Mouse (Mus musculus) spleen, adult 12 weeks (tissue): Measurements from ENCODE around the gene Cygb.

Experiments
- DNase-seq: peaks from one replicate; pipeline ENCODE4 v3.0.0; 2022; ENCODE audit warnings: low spot score

The Cygb gene

GRCm38 (mm10) chr11:116656348-116657191, 2.5 kb upstream of the Cygb start:
- DNase-seq, result no peak

GRCm38 (mm10) chr11:116653709-116654221, 348 bp downstream of the Cygb start:
- DNase-seq, result no peak

- no peak for DNase-seq
Observed at GRCm38 (mm10) chr11:116653234-116653633, 879 bp downstream of the Cygb start, which contains the start of gene Prcd. Gene Prcd (plus strand): TSS chr11:116653534.

- DNase-seq, result no peak
Observed at GRCm38 (mm10) chr11:116652330-116653098, 1.6 kb downstream of the Cygb start.

GRCm38 (mm10) chr11:116651339-116651738, 2.8 kb downstream of the Cygb start:
- no peak for DNase-seq

- no peak for DNase-seq
Observed at GRCm38 (mm10) chr11:116650811-116651210, 3.3 kb downstream of the Cygb start.

GRCm38 (mm10) chr11:116649711-116650337, 4.3 kb downstream of the Cygb start:
- DNase-seq, result no peak

- DNase-seq, result no peak
Observed at GRCm38 (mm10) chr11:116648976-116649375, 5.1 kb downstream of the Cygb start.

- DNase-seq, result no peak
Observed at GRCm38 (mm10) chr11:116648213-116648921, 5.7 kb downstream of the Cygb start.

GRCm38 (mm10) chr11:116647340-116647991, 6.6 kb downstream of the Cygb start:
- no peak for DNase-seq

- DNase-seq, result no peak
Observed at GRCm38 (mm10) chr11:116646771-116647170, 7.3 kb downstream of the Cygb start.

GRCm38 (mm10) chr11:116646136-116646535, 8.0 kb downstream of the Cygb start:
- no peak for DNase-seq

GRCm38 (mm10) chr11:116645446-116646110, 8.5 kb downstream of the Cygb start:
- no peak for DNase-seq

GRCm38 (mm10) chr11:116644225-116645112, 9.6 kb downstream of the Cygb start:
- DNase-seq, result no peak

GRCm38 (mm10) chr11:116643579-116644224, 10.4 kb downstream of the Cygb start:
- DNase-seq, result no peak

- peak; percentile 73 for DNase-seq
Observed at GRCm38 (mm10) chr11:116642681-116643578, 11.2 kb downstream of the Cygb start.

GRCm38 (mm10) chr11:116641731-116642130, 12.4 kb downstream of the Cygb start:
- DNase-seq, result no peak

GRCm38 (mm10) chr11:116641168-116641567, 12.9 kb downstream of the Cygb start:
- no peak for DNase-seq
